Comparison of ENCODE assay signal across 22 mouse cellular contexts in genomic region chr17:83906751-83907537, GRCm38 (mm10). TPM values are rescaled to one million over a fixed set of nuclear protein-coding genes. Genes with fewer than 3 reads are reported as not detected.
DNase-seq lines count a peak whose midpoint lies in the region; ATAC-seq and TF ChIP-seq lines count a peak whose summit lies in the region.
"Had no signal": no experiment of that assay in that cellular context is flagged by ENCODE, and none has a peak within 500 bp of the region (broad histone marks: within the 10 kb centered on the region; RNA-seq: fewer than 3 reads in every experiment).

No protein-coding gene starts in this region.

- no peaks in the 10 kb centered on the region for H3K27me3 ChIP-seq in hindbrain, embryonic 10.5 days (ENCODE audit: insufficient read depth, poor library complexity, severe bottlenecking)
- H3K27me3 ChIP-seq in hindbrain, embryonic 16.5 days (replicated peaks; ENCODE audit: control insufficient read depth, insufficient read depth, low read length) = no peaks in the 10 kb centered on the region
- H3K27me3 ChIP-seq in G1E (ENCODE audit: insufficient read depth, low read length) = no peaks in the 10 kb centered on the region; the same call in 1 of the 2 replicates
- no peaks in the 10 kb centered on the region for H3K27me3 ChIP-seq in embryonic facial prominence, embryonic 10.5 days (replicated peaks; ENCODE audit: low read depth, poor library complexity, severe bottlenecking)
- no peaks in the 10 kb centered on the region for H3K27me3 ChIP-seq in liver, postnatal 0 days (ENCODE audit: insufficient read depth, low read length)
- H3K27me3 ChIP-seq in kidney, embryonic 16.5 days (ENCODE audit: insufficient read depth, low read length) = no peaks in the 10 kb centered on the region
- H3K27me3 ChIP-seq: embryonic facial prominence, embryonic 12.5 days; heart, embryonic 13.5 days; liver, embryonic 15.5 days had no signal

- H3K4me2 ChIP-seq in hindbrain, embryonic 16.5 days (ENCODE audit: low read length) = no peak overlapping the region
- H3K4me2 ChIP-seq in liver, postnatal 0 days (ENCODE audit: low read depth, low read length) = no peak overlapping the region
- no peak overlapping the region for H3K4me2 ChIP-seq in kidney, embryonic 16.5 days (replicated peaks; ENCODE audit: low read depth, low read length)
- H3K4me2 ChIP-seq: embryonic facial prominence, embryonic 12.5 days; heart, embryonic 13.5 days; liver, embryonic 15.5 days had no signal

- no peaks in the 10 kb centered on the region for H3K9me3 ChIP-seq in hindbrain, embryonic 10.5 days
- no peaks in the 10 kb centered on the region for H3K9me3 ChIP-seq in hindbrain, embryonic 16.5 days (ENCODE audit: control insufficient read depth, low read length)
- H3K9me3 ChIP-seq in G1E (replicated peaks) = no peaks in the 10 kb centered on the region
- H3K9me3 ChIP-seq in embryonic facial prominence, embryonic 10.5 days = no peaks in the 10 kb centered on the region
- no peaks in the 10 kb centered on the region for H3K9me3 ChIP-seq in liver, postnatal 0 days (ENCODE audit: low read length)
- no peaks in the 10 kb centered on the region for H3K9me3 ChIP-seq in kidney, embryonic 16.5 days (ENCODE audit: low read length)
- H3K9me3 ChIP-seq: embryonic facial prominence, embryonic 12.5 days; liver, embryonic 15.5 days had no signal

- ATAC-seq in hindbrain, embryonic 16.5 days = no peak
- peak; percentile 85 for ATAC-seq in G1E (ENCODE audit: extremely low read depth, insufficient number of reproducible peaks, low FRiP score, poor library complexity, severe bottlenecking)
- ATAC-seq in liver, postnatal 0 days = peak; percentile 26; the same call in 1 of the 2 replicates
- ATAC-seq in kidney, embryonic 16.5 days (ENCODE audit: low FRiP score, low TSS enrichment) = no peak
- ATAC-seq: forebrain, embryonic 16.5 days; hindbrain, postnatal 0 days; lung, postnatal 0 days had no signal

- peak overlapping the region; percentile 8; the same call in 1 of the 2 replicates for H3K27ac ChIP-seq in hindbrain, embryonic 10.5 days
- H3K27ac ChIP-seq in hindbrain, embryonic 16.5 days (ENCODE audit: low read depth, low read length) = no peak overlapping the region
- 0 out of 2 replicates have a peak overlapping the region, but pooled peaks have one; percentile 20 for H3K27ac ChIP-seq in embryonic facial prominence, embryonic 10.5 days (replicated peaks)
- no peak overlapping the region for H3K27ac ChIP-seq in liver, postnatal 0 days (ENCODE audit: low read depth)
- no peak overlapping the region for H3K27ac ChIP-seq in kidney, embryonic 16.5 days (ENCODE audit: low read length)
- H3K27ac ChIP-seq: embryonic facial prominence, embryonic 12.5 days; heart, embryonic 13.5 days; hindbrain, postnatal 0 days; liver, embryonic 15.5 days had no signal

- no peak overlapping the region for H3K9ac ChIP-seq in hindbrain, embryonic 16.5 days (ENCODE audit: low read depth, low read length)
- no peak overlapping the region for H3K9ac ChIP-seq in liver, postnatal 0 days (replicated peaks)
- no peak overlapping the region for H3K9ac ChIP-seq in kidney, embryonic 16.5 days (replicated peaks; ENCODE audit: low read length)
- H3K9ac ChIP-seq: embryonic facial prominence, embryonic 12.5 days; heart, embryonic 13.5 days; liver, embryonic 15.5 days had no signal

- peak; percentile 84 for TF ChIP-seq EP300 in liver, postnatal 0 days (IDR thresholded peaks at IDR 0.05; ENCODE audit: low read depth)

- DNase-seq in hindbrain, embryonic 10.5 days (ENCODE audit: low spot score) = no peak
- peak; percentile 61 for DNase-seq in G1E (ENCODE audit: low spot score)
- no peak for DNase-seq in embryonic facial prominence, embryonic 10.5 days (ENCODE audit: low spot score)
- DNase-seq in liver, postnatal 0 days = no peak
- no peak for DNase-seq in spleen, postnatal 4 days (ENCODE audit: low spot score in 2 of 2)
- no peak for DNase-seq in lung, postnatal 36 days
- DNase-seq: adrenal gland, adult 2 months; cerebellum, adult 9-10 months; heart, postnatal 36 days; kidney, adult 18-20 months; kidney, postnatal 10 days; midbrain, embryonic 14.5 days; thymus, adult 18-20 months had no signal

- H3K36me3 ChIP-seq in hindbrain, embryonic 10.5 days = no peaks in the 10 kb centered on the region
- H3K36me3 ChIP-seq in hindbrain, embryonic 16.5 days (ENCODE audit: control insufficient read depth, insufficient read depth, low read length) = no peaks in the 10 kb centered on the region
- H3K36me3 ChIP-seq in G1E (replicated peaks) = peaks cover 10% of the 10 kb centered on the region
- H3K36me3 ChIP-seq in embryonic facial prominence, embryonic 10.5 days (replicated peaks) = no peaks in the 10 kb centered on the region
- H3K36me3 ChIP-seq in liver, postnatal 0 days (replicated peaks; ENCODE audit: insufficient read depth, low read length) = no peaks in the 10 kb centered on the region
- H3K36me3 ChIP-seq in kidney, embryonic 16.5 days (ENCODE audit: insufficient read depth, low read length) = no peaks in the 10 kb centered on the region
- H3K36me3 ChIP-seq: embryonic facial prominence, embryonic 12.5 days; heart, embryonic 13.5 days; liver, embryonic 15.5 days had no signal

- no peak overlapping the region for H3K4me3 ChIP-seq in hindbrain, embryonic 10.5 days
- H3K4me3 ChIP-seq in hindbrain, embryonic 16.5 days (ENCODE audit: low read length) = no peak overlapping the region
- H3K4me3 ChIP-seq in G1E (ENCODE audit: low read depth, low read length) = peak overlapping the region; percentile 56; the same call in 1 of the 2 replicates
- H3K4me3 ChIP-seq in embryonic facial prominence, embryonic 10.5 days = no peak overlapping the region
- no peak overlapping the region for H3K4me3 ChIP-seq in liver, postnatal 0 days (ENCODE audit: low read depth, low read length)
- no peak overlapping the region for H3K4me3 ChIP-seq in kidney, embryonic 16.5 days (ENCODE audit: low read length)
- H3K4me3 ChIP-seq: embryonic facial prominence, embryonic 12.5 days; erythroblast, embryonic 14.5 days; heart, embryonic 13.5 days; liver, embryonic 15.5 days had no signal

- no peak for TF ChIP-seq CTCF in G1E (IDR thresholded peaks at IDR 0.05; ENCODE audit: low read depth, low read length)
- no peak for TF ChIP-seq CTCF in liver, postnatal 0 days (IDR thresholded peaks at IDR 0.05; ENCODE audit: low read depth)

- peaks cover 13% of the 10 kb centered on the region for H3K4me1 ChIP-seq in hindbrain, embryonic 10.5 days (replicated peaks)
- H3K4me1 ChIP-seq in hindbrain, embryonic 16.5 days (ENCODE audit: control insufficient read depth, insufficient read depth, low read depth, low read length) = peaks cover 2% of the 10 kb centered on the region; the same call in 1 of the 2 replicates
- H3K4me1 ChIP-seq in G1E (ENCODE audit: insufficient read depth, low read depth, low read length) = peaks cover 92% of the 10 kb centered on the region
- H3K4me1 ChIP-seq in embryonic facial prominence, embryonic 10.5 days = peaks cover 41% of the 10 kb centered on the region
- peaks cover 6% of the 10 kb centered on the region; the same call in 1 of the 2 replicates for H3K4me1 ChIP-seq in liver, postnatal 0 days (ENCODE audit: insufficient read depth)
- H3K4me1 ChIP-seq in kidney, embryonic 16.5 days (ENCODE audit: insufficient read depth, low read length) = peaks cover 5% of the 10 kb centered on the region; the same call in 1 of the 2 replicates

- WGBS in hindbrain, embryonic 10.5 days = 89% methylated on average over 12 of the region's 12 CpGs
- WGBS in hindbrain, embryonic 16.5 days = 90% methylated on average over 12 of the region's 12 CpGs
- WGBS in embryonic facial prominence, embryonic 10.5 days = 91% methylated on average over 12 of the region's 12 CpGs
- 44% methylated on average over 12 of the region's 12 CpGs for WGBS in liver, postnatal 0 days (ENCODE audit: insufficient replicate concordance)
- 86% methylated on average over 12 of the region's 12 CpGs for WGBS in kidney, embryonic 16.5 days

RNA-seq across cellular contexts. Expression of gene Haao, which starts 59.2 kb away (rescaled TPM):
- polyA plus RNA-seq in hindbrain, embryonic 10.5 days (2016; fragmentation: Nextera tagmentation; extraction: Ambion mirVana) = 0.41 and 0.54 TPM in 2 replicates
- 0.15 and 0.51 TPM in 2 replicates for polyA plus RNA-seq in hindbrain, embryonic 16.5 days (2015; fragmentation: Nextera tagmentation; extraction: Ambion mirVana)
- total RNA-seq in G1E (2014; fragmentation: Nextera tagmentation) = 4.8 and 11.9 TPM in 2 replicates
- 0.05 and 0.17 TPM in 2 replicates for total RNA-seq in G1E (2017)
- polyA plus RNA-seq in G1E (2012) = 1.1 and 1.5 TPM in 2 replicates
- polyA plus RNA-seq in embryonic facial prominence, embryonic 10.5 days (2016; fragmentation: Nextera tagmentation; extraction: Ambion mirVana) = not detected in 2 replicates
- 93.3 and 104 TPM in 2 replicates for polyA plus RNA-seq in liver, postnatal 0 days (2015; fragmentation: Nextera tagmentation; extraction: Ambion mirVana)
- polyA plus RNA-seq in kidney, embryonic 16.5 days (2015; fragmentation: Nextera tagmentation; extraction: Ambion mirVana) = 2.9 and 3.4 TPM in 2 replicates
- polyA plus RNA-seq: erythroblast, embryonic 14.5 days had no signal

Comparison
In these comparisons a context has a peak if more than half of its experiments do, and no peak if none do; other contexts are left out.
1. H3K27ac ChIP-seq: peak in hindbrain, embryonic 10.5 days (single experiment) and embryonic facial prominence, embryonic 10.5 days (single experiment); none in hindbrain, embryonic 16.5 days (single experiment), liver, postnatal 0 days (single experiment) and kidney, embryonic 16.5 days (single experiment).
2. ATAC-seq: peak in G1E (single experiment) and liver, postnatal 0 days (single experiment); none in hindbrain, embryonic 16.5 days (single experiment) and kidney, embryonic 16.5 days (single experiment).
3. RNA of gene Haao, which starts 59.2 kb away (polyA plus RNA-seq): 93.3 to 104 TPM in liver, postnatal 0 days; 2.9 to 3.4 TPM in kidney, embryonic 16.5 days, 1.1 to 1.5 TPM in G1E, 0.15 to 0.51 TPM in hindbrain, embryonic 16.5 days, 0.41 to 0.54 TPM in hindbrain, embryonic 10.5 days and not detected in embryonic facial prominence, embryonic 10.5 days; every median in the first group is over 10 times any median in the second.